Mouse (Mus musculus) CD4-positive, CD25-positive, alpha-beta regulatory T cell (primary cell): ENCODE measurements around the gene Tcf12. TPM values are rescaled to one million over a fixed set of nuclear protein-coding genes. Genes with fewer than 3 reads are reported as not detected.

Experiments
- polyA plus RNA-seq: library from polyadenylated mRNA; unstranded; fragments of 100-300 nt; shearing (Covaris generic); gene quantifications from one replicate; pipeline ENCODE4 v1.2.1, GENCODE M21; 2017

The Tcf12 gene
- 62.6 TPM for polyA plus RNA-seq

DNA sequence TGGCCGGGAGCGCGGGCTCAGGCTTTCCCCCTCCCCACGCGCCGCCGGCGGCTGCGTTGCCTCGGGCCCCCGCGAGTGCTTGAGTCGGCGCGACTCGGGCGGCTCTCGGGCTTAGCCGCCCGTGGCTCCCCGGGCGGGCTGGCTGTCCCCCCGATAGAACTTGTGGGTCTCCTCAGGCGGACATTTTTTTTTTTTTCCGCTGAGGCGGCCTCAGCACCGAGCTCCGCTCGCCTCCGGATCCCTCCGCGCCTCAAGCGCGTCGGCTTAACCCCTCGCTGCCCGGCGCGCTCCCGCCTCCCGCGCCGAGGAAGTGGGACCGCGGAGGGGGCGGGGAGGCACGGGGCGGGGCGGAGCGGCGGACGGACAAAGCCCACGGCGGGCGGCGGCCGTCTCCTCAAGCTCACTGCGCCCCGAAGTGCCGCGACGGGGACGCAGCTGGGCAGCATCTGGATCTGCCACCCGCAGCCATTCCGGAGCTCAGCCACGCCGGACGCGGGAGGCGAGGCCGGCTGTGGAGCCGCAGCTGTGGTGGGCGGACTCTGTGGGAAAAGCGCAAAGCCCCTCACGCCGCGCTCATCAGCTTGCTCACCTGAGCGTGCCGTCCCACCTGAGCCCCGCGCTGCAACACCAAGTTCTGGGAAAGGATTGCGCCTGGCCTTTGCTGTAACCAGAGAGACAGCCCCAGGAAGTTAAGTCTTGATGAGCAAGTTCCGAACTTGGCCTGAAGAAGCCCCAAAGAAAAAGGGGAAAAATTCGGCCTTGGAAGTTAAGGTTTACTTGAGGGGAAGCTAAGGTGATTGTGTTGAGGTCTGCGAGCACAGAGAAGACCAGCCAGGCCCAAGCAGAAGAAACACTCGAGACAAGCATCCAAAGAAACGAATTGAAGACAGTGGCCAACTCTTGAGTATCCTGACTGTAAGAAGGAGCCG is at the start of gene Tcf12:
Gene Tcf12, minus strand, starts transcription at position 250 of the 929 bp plus-strand sequence.

Other genes with a start within 250 kb of the Tcf12 start
- gene Zfp280d, start 163.0 kb upstream of the Tcf12 start, polyA plus RNA-seq, result 65.3 TPM